Comparison of ENCODE assay signal across 29 mouse cellular contexts in the genomic region with DNA sequence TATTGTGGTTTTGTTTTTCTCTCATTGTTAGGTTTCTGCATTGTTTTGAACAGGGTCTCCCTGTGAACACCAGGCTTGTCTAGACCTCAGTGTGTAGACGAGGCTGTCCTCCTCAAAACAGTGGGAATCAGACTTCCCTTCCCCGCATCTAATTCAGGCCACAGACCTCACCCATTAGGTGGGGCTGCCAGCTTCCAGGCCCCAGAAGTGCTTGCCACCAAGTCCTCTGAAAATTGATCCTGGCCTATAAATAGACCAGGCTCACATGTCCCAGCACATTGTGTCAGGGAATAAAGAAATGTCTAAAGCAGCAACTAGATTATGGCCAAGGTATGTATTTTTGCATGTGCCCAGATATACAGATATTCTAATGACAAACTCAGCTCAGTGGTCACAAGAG. TPM values are rescaled to one million over a fixed set of nuclear protein-coding genes. Genes with fewer than 3 reads are reported as not detected.
DNase-seq lines count a peak whose midpoint lies in the region; ATAC-seq and TF ChIP-seq lines count a peak whose summit lies in the region.
"Had no signal": no experiment of that assay in that cellular context is flagged by ENCODE, and none has a peak within 500 bp of the region (broad histone marks: within the 10 kb centered on the region; RNA-seq: fewer than 3 reads in every experiment).

No protein-coding gene starts in this region.

- H3K27ac ChIP-seq in heart, embryonic 10.5 days, result peak overlapping the region; percentile 3; the same call in 1 of the 2 replicates
- H3K27ac ChIP-seq in heart, postnatal 0 days (ENCODE audit: low read depth), result peak overlapping the region; percentile 30; the same call in 1 of the 2 replicates
- H3K27ac ChIP-seq: embryonic facial prominence, embryonic 15.5 days; forebrain, embryonic 12.5 days; limb, embryonic 13.5 days; lung, embryonic 15.5 days; midbrain, embryonic 10.5 days; midbrain, embryonic 15.5 days; stomach, postnatal 0 days had no signal

- peaks cover 11% of the 10 kb centered on the region; the same call in 1 of the 2 replicates for H3K27me3 ChIP-seq in heart, embryonic 10.5 days (ENCODE audit: insufficient read depth, poor library complexity, severe bottlenecking)
- no peaks in the 10 kb centered on the region for H3K27me3 ChIP-seq in heart, postnatal 0 days (ENCODE audit: control insufficient read depth, insufficient read depth, low read length)
- H3K27me3 ChIP-seq: embryonic facial prominence, embryonic 15.5 days; forebrain, embryonic 12.5 days; limb, embryonic 13.5 days; lung, embryonic 15.5 days; midbrain, embryonic 15.5 days had no signal

- TF ChIP-seq EP300 in heart, postnatal 0 days (IDR thresholded peaks at IDR 0.05; ENCODE audit: low read depth), result no peak

- H3K4me1 ChIP-seq in heart, embryonic 10.5 days, result peaks cover 18% of the 10 kb centered on the region; the same call in 1 of the 2 replicates
- peaks cover 6% of the 10 kb centered on the region; the same call in 1 of the 2 replicates for H3K4me1 ChIP-seq in heart, postnatal 0 days (ENCODE audit: control insufficient read depth, insufficient read depth)
- H3K4me1 ChIP-seq: embryonic facial prominence, embryonic 15.5 days; limb, embryonic 13.5 days; lung, embryonic 15.5 days; midbrain, embryonic 15.5 days had no signal

- no peaks in the 10 kb centered on the region for H3K9me3 ChIP-seq in heart, embryonic 10.5 days
- no peaks in the 10 kb centered on the region for H3K9me3 ChIP-seq in heart, postnatal 0 days (replicated peaks; ENCODE audit: control insufficient read depth, low read length)
- H3K9me3 ChIP-seq: embryonic facial prominence, embryonic 15.5 days; forebrain, embryonic 12.5 days; limb, embryonic 13.5 days; lung, embryonic 15.5 days; midbrain, embryonic 10.5 days; midbrain, embryonic 15.5 days had no signal

- no peak overlapping the region for H3K4me3 ChIP-seq in heart, embryonic 10.5 days
- no peak overlapping the region for H3K4me3 ChIP-seq in heart, postnatal 0 days (ENCODE audit: low read depth, low read length)
- H3K4me3 ChIP-seq: embryonic facial prominence, embryonic 15.5 days; forebrain, embryonic 12.5 days; limb, embryonic 13.5 days; lung, embryonic 15.5 days; midbrain, embryonic 10.5 days; midbrain, embryonic 15.5 days had no signal

- H3K4me2 ChIP-seq in heart, postnatal 0 days (ENCODE audit: low read depth, low read length), result no peak overlapping the region
- H3K4me2 ChIP-seq: embryonic facial prominence, embryonic 15.5 days; forebrain, embryonic 12.5 days; limb, embryonic 13.5 days; liver, embryonic 11.5 days; lung, embryonic 15.5 days; midbrain, embryonic 15.5 days had no signal

- peak; percentile 30 to 44 for DNase-seq in gastrocnemius, adult 8-10 months (ENCODE audit: low spot score in 2 of 2)
- DNase-seq in gastrocnemius, postnatal 4 days (ENCODE audit: low spot score in 2 of 2), result no peak
- no peak for DNase-seq in heart, embryonic 10.5 days (ENCODE audit: low spot score)
- no peak for DNase-seq in heart, postnatal 4 days
- DNase-seq in heart, postnatal 0 days (ENCODE audit: low spot score), result peak; percentile 41
- DNase-seq in embryo, embryonic 11 days, result no peak
- no peak for DNase-seq in kidney, adult 8-10 months
- DNase-seq: adrenal gland, postnatal 25 days; cerebellum, adult 11-12 months; cerebellum, adult 9-11 months; forebrain, postnatal 0 days; kidney, adult 18-20 months; kidney, postnatal 36 days; right cerebral cortex, postnatal 25 days; thymus, adult 18-20 months; thymus, postnatal 25 days had no signal

- peak; percentile 50; the same call in 1 of the 2 replicates for ATAC-seq in heart, postnatal 0 days (ENCODE audit: insufficient read depth, low read depth)
- ATAC-seq: CD4-positive, CD25-positive, alpha-beta regulatory T cell, adult 4 months; forebrain, postnatal 0 days; hindbrain, embryonic 16.5 days; midbrain, embryonic 15.5 days had no signal

- WGBS in heart, embryonic 10.5 days, result 55% methylated on average over 2 of the region's 2 CpGs
- WGBS in heart, postnatal 0 days, result 30% methylated on average over 2 of the region's 2 CpGs

- H3K9ac ChIP-seq in heart, postnatal 0 days (replicated peaks; ENCODE audit: low read depth, low read length), result no peak overlapping the region
- H3K9ac ChIP-seq: embryonic facial prominence, embryonic 15.5 days; forebrain, embryonic 12.5 days; forebrain, postnatal 0 days; lung, embryonic 15.5 days; midbrain, embryonic 15.5 days had no signal

- no peak for TF ChIP-seq CTCF in heart, postnatal 0 days (IDR thresholded peaks at IDR 0.05; ENCODE audit: low read depth)

- H3K36me3 ChIP-seq in heart, embryonic 10.5 days, result no peaks in the 10 kb centered on the region
- H3K36me3 ChIP-seq in heart, postnatal 0 days (replicated peaks; ENCODE audit: control insufficient read depth, insufficient read depth, low read length), result no peaks in the 10 kb centered on the region
- H3K36me3 ChIP-seq: lung, embryonic 15.5 days; midbrain, embryonic 15.5 days had no signal

RNA-seq across cellular contexts. Expression of gene Igdcc4, which starts 14.6 kb away (rescaled TPM):
- total RNA-seq in gastrocnemius, adult 8-10 months (2022), result 10 to 100 TPM; 28.1 to 32.6 (median 30.4) TPM
- 100 to 1,000 TPM; 152 to 153 TPM for total RNA-seq in gastrocnemius, postnatal 4 days (2021)
- polyA plus RNA-seq in heart, embryonic 10.5 days (2016; fragmentation: Nextera tagmentation; extraction: Ambion mirVana), result 7.5 and 10.8 TPM in 2 replicates
- total RNA-seq in heart, postnatal 4 days (2021), result 10 to 100 TPM; 13.9 to 16.5 TPM
- 10.9 and 13.9 TPM in 2 replicates for total RNA-seq in heart, postnatal 0 days (2014; rRNA removed; ENCODE audit: low replicate concordance)
- 3.0 and 3.2 TPM in 2 replicates for polyA plus RNA-seq in heart, postnatal 0 days (2015; fragmentation: Nextera tagmentation; extraction: Ambion mirVana)
- total RNA-seq: neutrophil, adult 5-6 weeks had no signal

RNA-seq across cellular contexts. Expression of gene Igdcc3, which starts 25.1 kb away (rescaled TPM):
- under 1 TPM; 0.10 to 0.17 (median 0.12) TPM for total RNA-seq in gastrocnemius, adult 8-10 months (2022)
- under 1 TPM; 0.88 to 0.91 TPM for total RNA-seq in gastrocnemius, postnatal 4 days (2021)
- polyA plus RNA-seq in heart, embryonic 10.5 days (2016; fragmentation: Nextera tagmentation; extraction: Ambion mirVana), result 26.8 and 65.0 TPM in 2 replicates
- under 1 TPM; 0.43 to 0.52 TPM for total RNA-seq in heart, postnatal 4 days (2021)
- total RNA-seq in heart, postnatal 0 days (2014; rRNA removed; ENCODE audit: low replicate concordance), result not detected in 2 replicates
- 0.11 and 0.15 TPM in 2 replicates for polyA plus RNA-seq in heart, postnatal 0 days (2015; fragmentation: Nextera tagmentation; extraction: Ambion mirVana)
- total RNA-seq: granulocyte monocyte progenitor cell, adult 5-6 weeks; megakaryocyte progenitor cell, adult 5-6 weeks had no signal
- polyA plus RNA-seq: CD4-positive, CD25-positive, alpha-beta regulatory T cell, adult 4 months had no signal

Comparison
In these comparisons a context has a peak if more than half of its experiments do, and no peak if none do; other contexts are left out.
1. DNase-seq: peak in gastrocnemius, adult 8-10 months (2 of 2) and heart, postnatal 0 days (single experiment); none in gastrocnemius, postnatal 4 days (0 of 2), heart, embryonic 10.5 days (single experiment), heart, postnatal 4 days (single experiment), embryo, embryonic 11 days (single experiment) and kidney, adult 8-10 months (0 of 2).
2. RNA of gene Igdcc4, which starts 14.6 kb away (total RNA-seq): 152 to 153 TPM in gastrocnemius, postnatal 4 days; 28.1 to 32.6 TPM in gastrocnemius, adult 8-10 months, 13.9 to 16.5 TPM in heart, postnatal 4 days and 10.9 to 13.9 TPM in heart, postnatal 0 days; every median in the first group is over 4 times any median in the second.